Mouse (Mus musculus): ENCODE measurements around the gene Cd82.

The Cd82 gene

GRCm38 (mm10) chr2:93414163-93414562, 48.8 kb downstream of the Cd82 start:
- DNase-seq (ENCODE audit: low read depth): no peak

DNA sequence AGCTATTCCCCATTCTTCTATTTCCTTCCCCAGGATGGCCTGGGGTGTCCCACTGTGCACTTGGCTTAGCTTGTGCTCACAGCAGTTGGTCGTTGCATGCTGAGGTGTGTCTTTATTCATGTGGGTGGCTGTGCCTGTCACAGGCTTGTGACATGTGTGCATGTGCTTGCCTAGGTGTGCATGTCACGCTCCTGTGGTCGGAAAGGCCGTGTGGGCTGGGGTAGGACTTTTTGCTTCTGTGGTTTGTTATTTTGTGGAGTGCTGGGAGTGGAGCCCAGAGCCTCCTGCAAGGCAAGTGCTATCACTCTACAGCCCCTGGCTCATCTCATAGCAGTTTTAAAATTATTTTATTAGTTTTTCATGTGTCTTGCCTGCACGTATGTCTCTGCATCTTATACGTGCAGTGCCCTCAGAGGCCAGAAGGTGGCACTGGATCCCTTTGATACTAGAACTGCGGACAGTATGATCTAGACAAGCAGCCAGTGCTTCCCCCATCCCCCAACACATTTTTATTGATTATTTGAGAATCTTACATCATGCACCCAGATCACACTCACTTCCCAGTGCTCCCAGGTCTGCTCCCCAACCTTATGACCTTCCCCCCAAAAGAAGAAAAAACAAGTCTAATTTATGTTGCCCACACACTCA, 49.4 kb downstream of the Cd82 start:
- DNase-seq (ENCODE audit: low read depth): peak; percentile 84

DNA sequence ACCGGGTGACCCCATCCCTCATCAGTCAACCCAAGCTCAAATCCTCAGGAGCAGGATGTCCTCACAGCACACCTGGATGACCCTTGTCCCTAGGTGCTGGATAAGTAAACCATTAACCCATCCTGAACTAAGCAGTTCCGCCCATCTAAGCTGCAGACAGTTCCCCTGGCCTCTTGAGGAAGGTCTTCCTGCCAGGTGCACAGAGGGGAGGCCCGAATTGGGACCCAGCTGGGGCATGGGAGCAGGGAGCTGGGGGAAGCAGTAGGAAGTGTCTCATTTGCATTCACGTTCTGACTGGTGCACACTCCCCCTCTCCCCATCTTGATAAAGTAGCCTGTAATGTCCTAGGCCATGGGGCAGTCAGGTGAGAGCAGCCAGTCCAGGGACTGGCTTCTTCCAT, 50.8 kb downstream of the Cd82 start:
- peak; percentile 7 for DNase-seq (ENCODE audit: low read depth)

DNA sequence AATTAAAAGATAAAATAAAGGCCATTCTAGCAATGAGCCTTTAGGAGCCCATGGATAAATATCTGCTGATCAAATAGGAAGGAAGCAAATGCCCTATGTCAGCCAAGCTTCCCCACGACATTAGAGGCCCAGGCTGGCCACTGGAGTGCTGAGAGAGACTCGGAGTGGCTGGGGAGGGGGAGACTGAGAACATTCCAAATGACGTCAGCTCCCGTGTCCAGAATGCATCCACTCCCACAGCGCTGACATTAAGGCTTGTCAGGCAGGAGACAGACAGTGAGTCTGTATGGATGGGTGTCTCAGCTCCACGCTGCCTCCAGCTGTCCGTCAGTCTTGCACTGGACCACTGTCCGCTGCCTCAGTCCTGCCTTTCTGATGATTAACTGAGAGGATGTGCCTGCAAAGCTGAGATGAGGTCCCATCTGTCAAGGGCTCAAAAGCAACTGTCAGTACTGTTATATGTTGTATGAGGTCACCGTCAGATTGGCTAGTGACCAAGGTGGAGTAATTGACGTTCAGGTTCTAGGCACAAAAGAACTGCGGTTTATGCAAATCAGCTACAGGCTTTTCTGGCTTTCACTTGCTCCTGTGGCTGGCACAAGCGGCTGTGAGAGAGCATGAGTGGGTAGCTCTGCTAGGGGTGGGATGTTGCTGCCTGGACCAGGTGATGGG, 51.9 kb downstream of the Cd82 start:
- peak; percentile 26 for DNase-seq (ENCODE audit: low read depth)

- DNase-seq (ENCODE audit: low read depth): no peak
Measured at GRCm38 (mm10) chr2:93405017-93405425, 57.9 kb downstream of the Cd82 start.

DNA sequence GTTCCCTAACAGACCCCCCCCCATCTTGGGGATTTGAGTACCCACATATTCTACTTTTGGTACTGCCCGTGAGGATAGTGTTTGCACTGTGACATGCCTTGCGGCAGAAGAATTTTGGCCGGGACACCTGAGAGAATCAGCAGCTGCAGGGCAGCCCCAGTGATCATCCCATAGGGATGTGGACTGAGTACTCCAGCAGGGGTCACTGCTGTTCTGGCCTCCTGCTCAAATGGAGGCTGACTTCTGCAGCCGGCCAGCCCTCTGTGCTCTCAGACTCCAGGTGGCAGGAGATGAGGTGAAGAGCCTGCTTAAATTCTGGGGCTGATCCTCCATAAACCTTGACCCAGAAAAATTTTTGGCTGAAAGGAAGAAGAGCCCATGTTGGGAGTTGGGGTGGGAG, 58.8 kb downstream of the Cd82 start:
- DNase-seq (ENCODE audit: low read depth): peak; percentile 20

GRCm38 (mm10) chr2:93403267-93403666, 59.7 kb downstream of the Cd82 start:
- no peak for DNase-seq (ENCODE audit: low read depth)

DNA sequence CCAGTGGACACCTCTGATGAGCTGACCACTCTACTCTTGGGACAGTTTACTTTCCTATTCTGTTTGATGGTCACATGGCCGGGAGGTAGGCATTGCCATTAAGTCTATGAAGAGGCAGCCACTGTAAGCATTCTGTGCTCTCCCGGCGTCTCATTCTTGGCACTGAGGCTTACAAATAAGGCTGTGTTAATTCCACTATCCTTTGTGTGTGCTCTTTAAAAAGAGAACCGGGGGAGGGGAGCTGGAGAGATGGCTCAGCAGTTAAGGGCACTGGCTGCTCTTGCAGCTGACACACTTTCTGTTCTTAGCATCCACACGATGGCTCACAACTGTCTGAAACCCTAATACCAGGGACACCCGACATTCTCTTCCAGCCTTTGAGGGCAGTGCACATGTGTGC, 71.7 kb downstream of the Cd82 start:
- no peak for DNase-seq (ENCODE audit: low read depth)

DNA sequence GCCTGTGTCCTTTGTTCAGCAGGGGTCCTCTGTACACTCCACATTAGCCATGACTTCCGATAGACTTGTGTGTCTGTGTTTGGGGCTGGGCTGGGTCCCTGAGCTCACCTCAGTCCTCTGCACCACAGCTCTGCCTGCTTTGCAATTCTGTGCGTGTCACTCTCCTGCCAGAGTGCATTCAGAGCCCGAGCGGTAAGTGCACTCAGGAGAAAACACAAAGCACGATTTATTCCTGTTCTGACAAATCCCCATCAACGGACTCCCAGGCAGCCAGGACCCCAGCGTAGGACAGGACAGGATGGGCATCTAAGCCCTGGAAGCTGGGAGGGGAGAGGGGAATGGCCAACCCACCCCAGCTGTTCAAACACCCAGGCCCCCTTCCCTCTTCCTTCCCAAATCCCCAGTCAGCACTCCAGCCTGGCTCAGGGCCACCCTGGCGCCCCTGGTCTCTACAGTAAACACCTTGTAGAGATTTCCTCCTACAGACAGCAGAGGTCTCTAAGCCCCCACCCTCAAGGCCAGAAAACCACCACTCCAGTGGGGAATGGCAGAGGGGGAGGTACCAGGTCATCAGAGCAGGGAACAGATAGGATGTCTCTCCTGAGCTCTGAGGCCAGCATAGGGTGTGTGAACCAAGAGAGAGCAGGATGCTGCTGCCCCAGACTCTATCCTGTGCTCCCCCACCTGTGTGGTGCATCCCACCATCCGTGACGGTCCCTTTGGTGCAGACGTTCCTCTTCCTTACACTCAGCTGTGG, 72.6 kb downstream of the Cd82 start:
- no peak for DNase-seq (ENCODE audit: low read depth)

- DNase-seq (ENCODE audit: low read depth): no peak
Measured at GRCm38 (mm10) chr2:93386958-93387357, 76.0 kb downstream of the Cd82 start.

DNA sequence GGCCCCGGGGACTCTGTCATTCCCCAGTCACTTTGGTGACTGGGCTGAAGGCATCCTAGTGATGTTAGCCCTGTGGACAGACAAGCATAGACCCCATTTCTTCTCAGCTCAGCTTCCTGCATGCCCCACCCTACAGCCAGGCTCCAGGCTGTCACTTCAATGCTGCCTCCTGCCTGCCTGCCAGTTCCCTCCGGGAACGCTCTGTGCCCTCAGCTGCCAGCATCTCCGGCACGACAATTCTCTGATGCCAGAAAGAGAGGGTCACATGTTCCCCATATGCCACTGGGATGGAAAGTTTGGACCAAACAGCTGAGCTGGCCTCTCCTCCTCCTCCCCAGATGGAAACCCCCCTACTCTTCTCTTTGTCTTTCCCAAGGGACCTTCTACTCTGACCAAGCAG, 79.1 kb downstream of the Cd82 start:
- DNase-seq (ENCODE audit: low read depth): no peak

DNA sequence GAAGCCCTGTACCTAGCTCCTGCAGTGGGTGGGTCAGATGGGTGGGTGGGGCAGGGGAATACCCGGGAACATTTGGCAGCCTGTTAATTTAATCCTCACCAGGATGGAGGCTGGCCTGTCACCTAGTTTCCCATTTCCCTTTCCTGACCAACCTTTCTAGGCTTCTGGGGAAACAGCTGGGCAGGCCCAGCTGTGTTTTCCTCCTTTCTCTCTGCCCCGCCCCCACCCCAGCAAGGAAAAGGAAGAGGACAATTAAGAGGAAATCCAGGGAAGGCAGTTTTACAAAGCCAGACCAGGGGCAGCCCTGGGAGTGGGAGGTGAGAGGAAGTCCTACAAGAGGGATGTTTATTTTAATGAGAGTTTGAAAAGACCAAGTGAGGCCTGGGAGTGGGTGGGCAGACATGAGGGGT, 82.3 kb downstream of the Cd82 start:
- DNase-seq (ENCODE audit: low read depth): no peak

- no peak for DNase-seq (ENCODE audit: low read depth)
Measured at GRCm38 (mm10) chr2:93377797-93378196, 85.1 kb downstream of the Cd82 start.

- no peak for DNase-seq (ENCODE audit: low read depth)
Measured at GRCm38 (mm10) chr2:93377157-93377556, 85.8 kb downstream of the Cd82 start.

DNA sequence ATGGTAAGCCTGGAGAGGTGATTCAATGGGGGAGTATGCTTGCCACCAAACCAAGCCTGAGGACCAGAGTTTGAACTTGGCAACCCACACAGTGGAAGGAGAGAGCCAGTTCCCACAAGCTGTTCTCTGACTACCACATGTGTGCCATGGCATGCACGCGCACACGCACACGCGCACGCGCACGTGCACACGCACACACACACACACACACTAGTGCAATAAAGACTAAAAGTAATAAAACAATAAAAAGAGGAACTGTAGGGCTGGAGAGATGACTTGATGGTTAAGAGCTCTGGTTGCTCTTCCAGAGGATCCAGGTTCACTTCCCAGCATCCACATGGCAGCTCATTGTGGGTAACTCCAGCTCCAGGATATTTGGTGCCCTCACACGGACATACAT, 90.1 kb downstream of the Cd82 start:
- no peak for DNase-seq (ENCODE audit: low read depth)

DNA sequence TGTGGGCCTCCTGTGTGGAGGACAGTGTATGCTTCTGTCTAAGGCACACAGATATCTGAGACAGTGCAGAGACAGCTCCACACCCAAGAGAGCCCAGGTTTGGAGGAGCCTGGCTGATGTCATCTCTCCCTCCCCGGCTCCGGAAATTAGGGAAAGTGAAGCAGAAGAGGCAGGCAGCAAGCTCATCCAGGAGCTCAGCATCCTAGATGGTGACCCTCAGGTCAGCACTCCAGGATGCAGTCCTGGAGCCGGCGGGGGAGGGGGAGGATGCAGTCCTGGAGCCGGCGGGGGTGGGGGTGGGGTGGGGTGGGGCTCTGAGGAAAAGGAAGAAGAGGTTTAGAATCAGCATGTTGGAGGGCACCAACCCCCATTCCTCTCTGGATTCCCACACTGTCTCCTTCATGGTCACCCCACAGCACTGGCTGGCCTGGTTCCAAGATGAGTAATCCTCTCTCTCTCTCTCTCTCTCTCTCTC, 90.8 kb downstream of the Cd82 start:
- no peak for DNase-seq (ENCODE audit: low read depth)
